Mouse (Mus musculus) layer of hippocampus, adult 18-20 months (tissue): ENCODE data around the gene Pgm1. TPM values are rescaled to one million over a fixed set of nuclear protein-coding genes. Genes with fewer than 3 reads are reported as not detected.

Source experiments
- DNase-seq, 2 experiments: peaks; one replicate each; pipeline ENCODE4 v3.0.0; 2022; ENCODE audit warnings: low spot score in 2 of 2
- total RNA-seq, 2 experiments: library from RNA; stranded (reverse); gene quantifications; 2 replicates each; pipeline ENCODE4 v1.2.3; 2021

Pgm1 gene
- total RNA-seq, 2 experiments from 2014 or later = 65.0 to 67.9 TPM

GRCm38 (mm10) chr4:99955396-99955795 is 26.2 kb downstream of the Pgm1 start:
- no peak for DNase-seq

DNA sequence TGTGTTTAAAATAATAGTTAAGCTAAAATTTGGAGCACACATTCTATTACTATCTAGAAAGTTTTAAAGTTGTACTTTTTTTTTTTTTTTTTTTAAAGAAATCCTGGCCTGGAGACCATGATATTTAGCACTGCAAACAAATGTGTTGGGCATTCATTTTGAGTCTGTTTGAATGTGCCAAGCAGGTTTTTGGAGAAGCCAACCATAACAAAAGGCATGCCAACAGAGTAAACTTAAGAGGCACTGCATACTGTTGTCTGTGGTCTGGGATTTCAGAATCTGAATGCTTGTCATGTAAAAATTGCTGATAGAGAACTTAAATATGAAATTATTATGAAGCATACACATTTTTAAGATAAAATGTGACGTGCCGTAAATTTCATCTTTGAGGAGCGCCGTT is 28.0 kb downstream of the Pgm1 start:
- DNase-seq = no peak

DNA sequence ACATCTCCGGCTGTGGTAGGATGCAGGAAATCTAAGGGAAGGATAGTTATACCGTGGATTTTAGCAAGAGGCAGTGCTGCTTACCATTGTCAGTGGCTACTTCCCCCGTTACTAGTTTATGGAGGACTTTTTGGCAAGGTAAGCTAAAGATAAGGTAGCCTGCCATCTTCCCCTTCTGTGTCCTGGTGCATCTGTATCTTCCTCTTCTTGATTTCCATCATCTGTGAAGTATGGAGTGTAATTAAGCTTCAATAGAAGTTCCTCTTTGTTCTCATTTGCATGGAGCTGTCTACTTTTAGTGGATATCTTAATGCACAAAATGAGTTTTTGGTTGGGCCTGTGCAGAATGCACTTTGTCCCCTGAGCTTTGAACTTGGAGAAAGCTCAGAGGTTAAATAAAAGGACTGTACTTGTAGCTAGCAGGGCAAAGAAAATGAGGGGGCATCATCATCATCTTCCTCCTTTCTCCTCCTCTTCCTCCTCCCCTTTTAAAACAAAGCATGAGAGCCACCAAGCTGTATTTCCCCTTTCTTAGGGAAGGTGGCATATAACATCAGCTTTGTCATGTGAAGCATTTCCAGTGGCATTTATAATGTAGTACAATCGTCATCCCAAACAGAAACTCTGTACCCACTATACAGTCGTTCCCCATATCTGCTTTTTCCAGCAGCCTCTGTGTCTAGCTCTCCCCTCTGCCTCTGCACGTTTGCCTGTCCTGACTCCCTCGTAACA is 29.0 kb downstream of the Pgm1 start:
- DNase-seq = no peak

GRCm38 (mm10) chr4:99959308-99959707 is 30.1 kb downstream of the Pgm1 start:
- DNase-seq = no peak

DNA sequence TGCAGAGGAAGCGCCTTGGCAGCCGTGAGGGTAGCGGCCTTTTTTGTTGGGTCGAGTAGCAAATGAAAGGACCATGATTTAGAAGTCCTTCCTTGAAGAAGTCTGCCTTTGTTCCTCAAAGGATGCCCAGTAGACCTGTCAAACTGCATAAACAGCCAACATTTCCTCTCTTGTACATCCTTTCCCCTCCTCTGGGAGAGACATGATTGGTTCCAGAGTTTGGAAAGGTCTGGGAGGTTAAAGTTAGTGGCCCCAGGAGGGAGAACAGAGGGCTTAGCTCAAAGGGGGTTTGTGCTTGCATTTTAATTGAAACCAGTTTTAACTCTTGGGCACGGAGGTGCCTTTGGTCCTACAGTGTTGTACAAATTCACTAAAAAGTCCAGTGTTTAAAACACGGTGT is 37.3 kb downstream of the Pgm1 start:
- no peak for DNase-seq

- DNase-seq = no peak
Measured at GRCm38 (mm10) chr4:99969328-99969727, 40.1 kb downstream of the Pgm1 start.

GRCm38 (mm10) chr4:99970097-99970496 is 40.9 kb downstream of the Pgm1 start:
- no peak for DNase-seq

- DNase-seq = no peak
Measured at GRCm38 (mm10) chr4:99972886-99973285, 43.7 kb downstream of the Pgm1 start.

DNA sequence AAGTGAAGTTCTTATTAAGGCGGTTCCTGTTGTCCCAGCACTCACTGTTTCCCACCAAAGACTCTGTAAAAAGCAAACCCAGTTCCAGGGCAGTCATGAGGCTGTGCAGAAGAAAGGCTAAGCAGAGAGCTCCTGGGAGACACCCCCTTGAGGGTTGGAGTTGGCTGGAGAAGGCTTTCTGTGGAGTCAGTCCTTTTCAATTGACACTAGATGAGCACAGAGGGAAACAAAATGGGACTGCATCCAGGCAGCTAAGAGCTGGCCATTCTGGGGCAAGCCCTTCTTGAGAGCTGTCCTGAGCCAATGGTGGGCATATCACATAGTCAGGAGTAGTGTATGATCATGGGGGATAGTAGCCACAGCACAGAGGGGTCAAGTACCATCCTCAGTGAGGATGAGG is 44.7 kb downstream of the Pgm1 start:
- no peak for DNase-seq

DNA sequence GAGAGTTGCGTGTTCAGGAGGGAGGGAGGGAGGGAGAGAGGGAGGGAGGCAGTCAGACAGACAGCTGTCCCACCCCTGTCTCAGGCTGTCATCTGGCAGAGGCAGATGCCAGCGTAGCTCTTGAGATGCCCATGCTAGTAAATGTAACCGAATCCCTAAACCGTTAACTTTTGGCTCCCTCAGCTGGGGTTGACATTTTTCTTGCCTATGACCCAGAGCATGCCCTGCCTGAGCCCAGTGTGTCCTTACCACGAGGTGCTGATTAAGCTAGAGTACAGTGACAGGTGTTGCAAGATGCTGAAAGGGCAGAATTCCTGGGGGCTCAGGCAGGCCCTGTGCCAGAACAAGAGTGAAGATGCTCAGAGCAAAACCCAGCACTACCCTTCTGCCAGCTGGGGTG is 45.2 kb downstream of the Pgm1 start:
- no peak for DNase-seq

- DNase-seq = no peak
Measured at GRCm38 (mm10) chr4:99979326-99979725, 50.1 kb downstream of the Pgm1 start.

GRCm38 (mm10) chr4:99981216-99981615 is 52.0 kb downstream of the Pgm1 start:
- no peak for DNase-seq

DNA sequence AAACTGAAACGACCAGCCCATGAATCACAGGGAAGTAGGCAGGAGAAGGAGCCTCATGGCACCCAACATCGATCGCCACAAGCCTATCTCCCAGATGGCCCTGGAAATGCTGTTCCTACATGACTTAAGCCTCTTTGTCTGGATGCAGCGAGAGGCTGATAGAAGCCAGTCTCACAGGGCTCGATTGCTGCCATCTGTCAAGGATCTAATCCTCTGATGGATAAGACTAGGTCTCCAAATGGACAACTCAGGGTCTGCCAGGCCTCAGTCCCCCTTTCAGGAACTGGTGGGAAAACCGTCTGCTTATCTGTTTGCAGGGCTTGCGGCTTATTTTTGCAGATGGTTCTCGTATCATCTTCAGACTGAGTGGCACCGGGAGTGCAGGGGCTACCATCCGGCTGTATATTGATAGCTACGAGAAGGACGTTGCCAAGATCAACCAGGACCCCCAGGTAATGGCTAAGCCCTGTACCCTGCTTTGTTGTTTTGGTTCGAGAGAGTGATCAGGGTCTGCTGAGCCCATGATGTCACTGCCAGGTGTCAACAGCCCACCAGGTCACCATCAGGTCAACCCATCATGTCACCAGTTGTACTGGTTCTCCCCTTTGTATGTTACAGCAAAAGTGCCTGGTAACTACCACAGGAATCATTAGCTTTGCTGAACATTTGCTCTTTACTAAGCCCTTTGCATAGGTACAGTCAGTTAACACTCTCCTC is 54.6 kb downstream of the Pgm1 start:
- DNase-seq = no peak

DNA sequence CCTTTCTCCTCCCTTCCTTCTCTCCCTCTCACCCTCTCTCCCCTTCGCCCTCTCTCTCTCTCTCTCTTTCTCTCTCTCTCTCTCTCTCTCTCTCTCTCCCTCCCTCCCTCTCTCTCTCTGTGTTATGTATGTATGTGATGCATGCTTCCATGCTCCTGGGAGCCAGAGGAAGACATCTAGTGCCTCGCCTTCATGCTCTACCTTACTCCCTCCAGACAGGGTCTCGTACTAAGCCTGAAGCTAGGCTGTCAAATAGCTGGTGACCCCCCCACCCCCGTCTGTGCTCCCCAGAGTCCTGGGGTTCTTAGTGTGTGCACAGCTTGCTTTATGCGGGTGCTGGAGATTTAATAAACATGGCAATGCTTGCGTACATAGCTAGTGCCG is 55.1 kb downstream of the Pgm1 start:
- DNase-seq = no peak

GRCm38 (mm10) chr4:99985086-99985485 is 55.9 kb downstream of the Pgm1 start:
- DNase-seq = no peak

GRCm38 (mm10) chr4:99985631-99986030 is 56.4 kb downstream of the Pgm1 start:
- DNase-seq = no peak

DNA sequence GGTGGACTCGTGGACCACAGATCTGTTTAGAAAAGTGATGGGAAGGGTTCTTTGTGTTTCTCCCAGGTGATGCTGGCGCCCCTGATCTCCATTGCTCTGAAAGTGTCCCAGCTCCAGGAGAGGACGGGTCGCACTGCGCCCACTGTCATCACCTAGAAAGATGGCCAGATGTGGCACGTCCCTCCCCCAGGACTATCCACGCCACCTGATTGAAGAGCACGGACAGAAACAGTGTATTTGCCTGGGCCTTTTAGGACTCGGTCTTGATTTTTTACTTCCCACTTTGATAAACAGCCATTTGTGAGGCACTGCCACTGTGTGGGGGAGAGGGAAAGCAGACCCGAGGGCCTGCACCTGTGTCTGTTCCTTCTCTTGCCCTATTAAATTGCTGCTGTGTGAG is 57.4 kb downstream of the Pgm1 start:
- DNase-seq = peak in 1 of 2 experiments; percentile 16

GRCm38 (mm10) chr4:99988771-99989170 is 59.6 kb downstream of the Pgm1 start:
- no peak for DNase-seq

DNA sequence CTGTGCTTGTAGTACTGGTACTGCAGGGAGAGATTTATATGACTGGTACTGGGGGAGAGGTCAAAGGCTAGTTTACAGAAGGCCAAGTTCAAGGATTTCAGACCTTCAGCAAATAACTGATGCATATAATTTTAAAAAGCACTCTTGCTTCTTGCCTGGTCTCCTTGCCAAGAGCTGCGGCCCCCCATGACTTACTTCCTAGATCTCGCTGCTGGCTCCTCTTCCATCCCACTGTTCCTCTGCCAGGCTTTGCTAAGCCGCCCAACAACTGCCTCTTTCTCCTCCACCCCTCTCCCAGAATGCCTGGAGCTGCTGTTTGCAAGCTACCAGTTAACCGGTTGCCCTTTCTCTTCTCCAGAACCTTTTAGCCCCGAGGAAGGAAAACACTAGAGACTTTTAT is 71.8 kb downstream of the Pgm1 start:
- no peak for DNase-seq

- no peak for DNase-seq
Measured at GRCm38 (mm10) chr4:100001806-100002205, 72.6 kb downstream of the Pgm1 start.

DNA sequence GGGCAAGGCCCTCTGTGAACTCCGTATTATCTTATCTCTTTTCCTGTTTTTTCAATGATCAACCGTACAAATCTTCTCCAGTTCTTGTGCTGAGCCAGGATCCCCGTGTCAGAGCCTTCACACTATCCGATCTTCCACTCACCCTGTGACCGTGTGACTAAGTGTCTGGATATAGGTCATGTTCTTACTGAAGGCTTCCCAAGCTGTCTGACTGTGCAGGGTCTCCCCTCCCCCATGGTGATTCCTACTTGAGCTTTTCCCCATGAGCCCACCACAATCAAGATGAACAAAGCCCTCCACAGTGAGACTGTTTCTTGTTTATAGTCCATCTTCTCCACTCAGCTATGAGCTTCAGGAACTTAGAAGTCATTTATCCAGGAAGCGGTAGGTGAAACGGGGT is 78.5 kb downstream of the Pgm1 start:
- no peak for DNase-seq

DNA sequence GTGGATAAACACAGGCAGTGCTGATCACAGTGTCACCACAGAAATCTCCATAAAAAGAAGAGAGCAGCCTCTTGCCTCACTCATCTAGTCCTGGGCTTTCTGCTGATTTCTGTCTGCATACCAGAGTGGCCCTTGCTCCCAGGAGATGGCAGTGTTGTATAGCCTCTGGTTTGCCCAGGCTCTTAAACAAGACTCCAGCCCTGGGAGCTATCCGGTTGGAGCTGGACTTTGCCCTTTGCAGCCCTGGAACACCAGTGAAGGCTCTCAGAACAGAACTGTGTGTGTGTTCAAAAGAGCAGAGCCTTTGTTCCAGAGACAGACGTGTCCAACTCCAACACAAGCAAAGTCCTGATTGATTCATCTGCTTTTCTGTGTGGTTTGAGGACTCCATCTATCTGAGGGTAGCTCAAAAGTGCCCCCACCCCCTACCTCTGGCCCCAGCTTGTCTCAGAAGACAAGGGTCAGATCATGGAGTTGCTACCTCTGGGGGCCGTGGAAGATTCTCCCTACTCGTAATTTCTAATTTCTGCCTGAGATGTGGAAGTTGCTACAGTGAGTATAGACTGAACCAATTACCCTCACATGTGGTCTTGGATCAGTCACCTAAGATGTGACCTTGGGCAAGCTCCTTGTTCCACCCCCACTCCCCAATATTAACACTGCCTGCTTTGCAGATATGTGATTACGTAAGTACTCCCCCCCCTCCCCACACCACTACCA is 79.3 kb downstream of the Pgm1 start:
- peak in 1 of 2 experiments; percentile 81 for DNase-seq
